Mouse (Mus musculus) MEL (cell line): ENCODE results near the gene Hs1bp3.

Source experiments
- CTCF ChIP-seq, 3 experiments: IDR thresholded peaks in 2 of 3; conservative IDR thresholded peaks in 1 of 3; 2 replicates each; pipeline ENCODE4 v1.5.1; 2011 to 2012; ENCODE audit warnings: low read length in 3 of 3, low read depth in 2 of 3, mild to moderate bottlenecking in 2 of 3, improper control_type of control experiment in 1 of 3, inconsistent platforms in 1 of 3, mixed read lengths in 1 of 3, moderate library complexity in 1 of 3; ENCODE audit not compliant: control insufficient read depth in 1 of 3, insufficient read depth in 1 of 3, poor library complexity in 1 of 3, severe bottlenecking in 1 of 3
- MAFK ChIP-seq: IDR thresholded peaks from 2 replicates; pipeline ENCODE4 v1.6.1; 2011; ENCODE audit warnings: low read depth, mild to moderate bottlenecking, low read length, improper control_type of control experiment, borderline replicate concordance
- MAZ ChIP-seq: IDR thresholded peaks from 2 replicates; pipeline ENCODE4 v1.6.1; 2012; ENCODE audit warnings: low read depth, mild to moderate bottlenecking, inconsistent platforms, low read length, improper control_type of control experiment
- MXI1 ChIP-seq: IDR thresholded peaks from 2 replicates; pipeline ENCODE4 v1.6.1; 2011; ENCODE audit warnings: mild to moderate bottlenecking, low read depth, low read length, improper control_type of control experiment
- POLR2A ChIP-seq, 2 experiments: IDR thresholded peaks; 2 replicates each; pipeline ENCODE4 v1.6.1; 2011 to 2012; ENCODE audit warnings: low read length in 2 of 2, mild to moderate bottlenecking in 2 of 2, control low read depth in 1 of 2, improper control_type of control experiment in 1 of 2, low read depth in 1 of 2, moderate library complexity in 1 of 2; ENCODE audit not compliant: control insufficient read depth in 1 of 2, insufficient read depth in 1 of 2, poor library complexity in 1 of 2

- TF ChIP-seq MXI1 (no peak), MAZ (no peak), CTCF (IDR thresholded peaks at IDR 0.05 in 2 of 3, conservative IDR thresholded peaks at IDR 0.05 in 1 of 3; ENCODE audit: control insufficient read depth in 1 of 3, insufficient read depth in 1 of 3, low read depth in 2 of 3, low read length in 3 of 3, poor library complexity in 1 of 3, severe bottlenecking in 1 of 3) (no peak), MAFK (no peak), POLR2A (IDR thresholded peaks at IDR 0.05; ENCODE audit: control insufficient read depth in 1 of 2, insufficient read depth in 1 of 2, low read depth in 1 of 2, low read length in 2 of 2, poor library complexity in 1 of 2) (no peak)
Observed at GRCm38 (mm10) chr12:8334261-8334660, 21.0 kb downstream of the Hs1bp3 start.
